Mouse (Mus musculus): ENCODE measurements around the gene Chp1.
A peak's percentile ranks its signal among the peaks of the same experiment; 100 is the strongest.
"Not testable (repeated sequence)": the region's sequence is repeated elsewhere in the genome, so short reads cannot be mapped to it uniquely, and the experiment has no call there.

Gene Chp1

GRCm38 (mm10) chr2:119565284-119565683 is 17.8 kb downstream of the Chp1 start:
- no peak for DNase-seq (ENCODE audit: low spot score)

GRCm38 (mm10) chr2:119566182-119566855 is 18.8 kb downstream of the Chp1 start:
- DNase-seq (ENCODE audit: low spot score): no peak

GRCm38 (mm10) chr2:119572471-119572870 is 25.0 kb downstream of the Chp1 start:
- no peak for DNase-seq (ENCODE audit: low spot score)

- no peak for DNase-seq (ENCODE audit: low spot score)
These were observed 34.1 kb downstream of the Chp1 start for GRCm38 (mm10) chr2:119581571-119581970.

- DNase-seq (ENCODE audit: low spot score): no peak
These were observed 35.9 kb downstream of the Chp1 start for GRCm38 (mm10) chr2:119583439-119583838.

GRCm38 (mm10) chr2:119584282-119584681 is 36.8 kb downstream of the Chp1 start:
- DNase-seq (ENCODE audit: low spot score): no peak

GRCm38 (mm10) chr2:119587383-119587782 is 39.9 kb downstream of the Chp1 start:
- peak; percentile 64 for DNase-seq (ENCODE audit: low spot score)

- peak; percentile 8 for DNase-seq (ENCODE audit: low spot score)
These were observed 43.8 kb downstream of the Chp1 start for GRCm38 (mm10) chr2:119591247-119591646.

- no peak for DNase-seq (ENCODE audit: low spot score)
These were observed 46.2 kb downstream of the Chp1 start for GRCm38 (mm10) chr2:119593765-119594112.

- peak; percentile 91 for DNase-seq (ENCODE audit: low spot score)
These were observed 46.9 kb downstream of the Chp1 start for GRCm38 (mm10) chr2:119594113-119594981.

GRCm38 (mm10) chr2:119595308-119595707 is 47.8 kb downstream of the Chp1 start:
- no peak for DNase-seq (ENCODE audit: low spot score)

- DNase-seq (ENCODE audit: low spot score): no peak
These were observed 49.4 kb downstream of the Chp1 start for GRCm38 (mm10) chr2:119596781-119597330.

GRCm38 (mm10) chr2:119601027-119601426 is 53.5 kb downstream of the Chp1 start:
- no peak for DNase-seq (ENCODE audit: low spot score)

- DNase-seq (ENCODE audit: low spot score): not testable (repeated sequence)
These were observed 54.1 kb downstream of the Chp1 start for GRCm38 (mm10) chr2:119601575-119601974.

GRCm38 (mm10) chr2:119602488-119602887 is 55.0 kb downstream of the Chp1 start:
- no peak for DNase-seq (ENCODE audit: low spot score)

- DNase-seq (ENCODE audit: low spot score): no peak
These were observed 56.4 kb downstream of the Chp1 start for GRCm38 (mm10) chr2:119603909-119604308.

GRCm38 (mm10) chr2:119605361-119605973 is 58.0 kb downstream of the Chp1 start:
- no peak for DNase-seq (ENCODE audit: low spot score)

GRCm38 (mm10) chr2:119607023-119607422 is 59.5 kb downstream of the Chp1 start:
- DNase-seq (ENCODE audit: low spot score): no peak

- no peak for DNase-seq (ENCODE audit: low spot score)
These were observed 70.3 kb downstream of the Chp1 start for GRCm38 (mm10) chr2:119617841-119618198.

GRCm38 (mm10) chr2:119618199-119618982 is 70.9 kb downstream of the Chp1 start, which contains the start of the genes Nusap1 and Oip5:
Gene Nusap1, plus strand, starts transcription at chr2:119618298.
Gene Oip5, minus strand, starts transcription at chr2:119618469.
- DNase-seq (ENCODE audit: low spot score): peak; percentile 95

- not testable (repeated sequence) for DNase-seq (ENCODE audit: low spot score)
These were observed 71.5 kb downstream of the Chp1 start for GRCm38 (mm10) chr2:119619002-119619401.

GRCm38 (mm10) chr2:119621302-119621701 is 73.8 kb downstream of the Chp1 start:
- no peak for DNase-seq (ENCODE audit: low spot score)
